Mouse (Mus musculus): ENCODE measurements around the gene Rnase12. TPM values are rescaled to one million over a fixed set of nuclear protein-coding genes. Genes with fewer than 3 reads are reported as not detected.

Gene Rnase12
- polyA plus RNA-seq, 1 experiment from 2014 or later = 0.99 TPM

DNA sequence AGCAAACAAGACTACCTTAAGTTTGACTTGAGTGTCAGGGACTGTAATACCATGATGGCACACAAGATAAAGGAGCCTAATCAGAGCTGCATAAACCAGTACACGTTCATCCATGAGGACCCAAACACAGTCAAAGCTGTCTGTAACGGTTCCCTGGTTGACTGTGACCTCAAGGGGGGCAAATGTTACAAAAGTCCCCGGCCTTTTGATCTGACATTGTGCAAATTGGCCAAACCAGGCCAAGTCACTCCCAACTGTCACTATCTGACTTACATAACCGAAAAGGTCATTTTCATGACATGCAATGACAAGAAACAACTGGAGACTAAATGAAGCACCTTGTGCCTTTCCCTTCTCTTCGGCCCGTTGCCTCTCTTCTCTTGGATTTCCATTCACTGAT lies 47.9 kb downstream of the Rnase12 start:
- H3K9me3 ChIP-seq = no peaks in the 10 kb centered on the region
- no peak overlapping the region for H3K4me3 ChIP-seq
- no peaks in the 10 kb centered on the region for H3K27me3 ChIP-seq (replicated peaks)
- no peaks in the 10 kb centered on the region for H3K36me3 ChIP-seq
- ATAC-seq (ENCODE audit: extremely low read depth, insufficient number of reproducible peaks, low FRiP score, low TSS enrichment) = no peak
- WGBS = 77% methylated on average over 6 of the region's 6 CpGs
- H3K9ac ChIP-seq = no peak overlapping the region
- H3K4me2 ChIP-seq = no peak overlapping the region
- H3K27ac ChIP-seq (replicated peaks) = peak overlapping the region; percentile 96
- H3K4me1 ChIP-seq = peaks cover 31% of the 10 kb centered on the region

DNA sequence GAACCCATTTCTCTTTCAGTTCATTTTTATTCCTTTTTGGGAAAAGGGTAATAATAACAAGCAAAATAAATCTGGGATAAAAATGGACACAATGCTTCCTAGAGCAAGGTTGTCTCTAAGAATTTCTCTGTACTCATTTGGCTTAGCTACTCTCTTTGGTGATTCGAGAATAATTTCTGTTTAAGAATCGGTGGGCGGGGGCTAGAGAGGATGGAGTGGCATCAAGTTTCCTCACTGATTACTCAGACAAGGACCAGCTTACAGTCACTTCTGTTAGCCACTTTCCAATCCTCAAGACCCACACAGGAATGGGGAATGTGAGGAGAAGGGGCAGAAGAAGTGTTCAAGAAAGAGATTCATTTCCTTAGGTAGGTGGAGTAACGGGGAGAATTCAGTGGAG lies 48.7 kb downstream of the Rnase12 start:
- Histone ChIP-seq H3K27me3 (replicated peaks) (no peaks in the 10 kb centered on the region), H3K9me3 (no peaks in the 10 kb centered on the region), H3K4me2 (peak overlapping the region; percentile 38; the same call in 1 of the 2 replicates), H3K27ac (replicated peaks) (peak overlapping the region; percentile 96), H3K9ac (no peak overlapping the region), H3K36me3 (no peaks in the 10 kb centered on the region), H3K4me3 (no peak overlapping the region), H3K4me1 (peaks cover 31% of the 10 kb centered on the region)
- WGBS = 74% methylated on average over 4 of the region's 4 CpGs
- no peak for ATAC-seq (ENCODE audit: extremely low read depth, insufficient number of reproducible peaks, low FRiP score, low TSS enrichment)

DNA sequence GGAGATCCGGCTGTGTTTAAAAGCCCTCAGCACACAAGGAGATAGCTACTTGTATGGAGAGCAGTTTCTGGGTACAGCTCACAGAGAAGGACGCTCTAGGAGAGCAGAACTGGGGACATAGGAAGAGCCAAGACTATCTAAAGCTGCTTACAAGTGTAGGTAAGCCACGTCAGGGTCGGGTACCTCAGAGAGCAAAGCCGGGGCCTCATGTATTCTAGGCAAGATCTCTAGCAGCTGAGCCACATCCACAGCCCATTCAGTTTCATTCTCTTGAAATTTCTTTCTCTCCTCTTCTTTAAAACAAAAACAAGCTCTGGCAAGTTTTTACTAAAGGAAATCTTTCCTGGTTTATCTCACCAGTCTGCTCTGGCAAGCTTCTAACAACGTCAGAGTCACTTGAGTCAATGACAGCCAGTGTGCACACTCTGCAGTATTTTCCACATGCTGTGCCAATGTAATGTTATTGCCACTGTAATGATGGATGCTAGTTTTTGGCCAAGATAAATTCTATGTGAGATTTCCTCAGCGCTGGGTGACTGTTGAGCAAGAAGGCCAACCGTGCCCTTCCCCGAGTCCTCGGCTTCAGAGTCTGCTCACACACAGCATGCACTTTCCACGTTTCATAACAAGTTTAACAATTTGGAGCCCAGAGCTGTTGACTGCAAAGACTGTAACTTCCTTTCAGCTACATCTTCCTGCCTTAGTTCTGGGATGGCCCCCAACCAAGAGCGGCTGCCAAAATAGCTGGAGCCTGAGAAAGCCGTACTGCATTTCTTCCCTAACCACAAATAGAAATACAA lies 49.3 kb downstream of the Rnase12 start:
- peaks cover 31% of the 10 kb centered on the region for H3K4me1 ChIP-seq
- H3K9me3 ChIP-seq = no peaks in the 10 kb centered on the region
- H3K4me2 ChIP-seq = peak overlapping the region; percentile 38; the same call in 1 of the 2 replicates
- peak overlapping the region; percentile 96 for H3K27ac ChIP-seq (replicated peaks)
- H3K9ac ChIP-seq = peak overlapping the region; percentile 57; the same call in 1 of the 2 replicates
- 38% methylated on average over 13 of the region's 13 CpGs for WGBS
- H3K4me3 ChIP-seq = no peak overlapping the region
- peak; percentile 78 for ATAC-seq (ENCODE audit: extremely low read depth, insufficient number of reproducible peaks, low FRiP score, low TSS enrichment)
- H3K36me3 ChIP-seq = no peaks in the 10 kb centered on the region
- no peaks in the 10 kb centered on the region for H3K27me3 ChIP-seq (replicated peaks)

DNA sequence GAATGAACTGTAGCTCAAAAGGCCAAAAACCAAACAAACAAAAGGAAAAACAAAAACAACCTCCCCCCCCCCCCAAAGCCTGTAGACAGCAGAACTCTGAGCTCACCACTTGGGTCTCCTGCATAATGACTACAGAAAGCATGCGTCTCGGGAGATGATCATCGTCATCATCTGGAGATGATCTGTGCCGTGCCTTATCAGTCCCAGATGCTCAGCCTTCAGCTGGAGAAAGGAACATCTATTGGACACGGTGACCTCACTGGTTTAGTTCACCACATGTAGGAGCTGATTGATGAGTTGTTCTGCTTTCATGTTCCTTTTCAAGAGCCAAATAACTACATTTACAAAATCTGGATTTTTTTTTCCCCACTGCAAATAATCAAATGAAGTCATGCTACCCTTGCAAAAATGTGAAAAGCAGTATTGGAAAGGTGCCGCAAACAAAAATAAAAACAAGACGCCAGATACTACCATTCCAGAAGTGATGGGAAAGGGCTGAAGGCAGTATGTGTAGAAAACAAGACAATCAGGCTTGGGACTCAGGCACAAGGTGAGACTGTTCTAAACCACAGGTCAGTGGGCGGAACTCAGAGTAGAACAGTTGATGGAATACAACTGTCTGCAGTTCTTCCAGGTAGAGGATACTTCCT lies 50.2 kb downstream of the Rnase12 start, which contains the start of gene Rnase10:
Rnase10 (plus strand) TSS at position 600 of the 650 bp plus-strand sequence.
- Histone ChIP-seq H3K36me3 (no peaks in the 10 kb centered on the region), H3K9me3 (no peaks in the 10 kb centered on the region), H3K4me1 (peaks cover 31% of the 10 kb centered on the region), H3K27me3 (replicated peaks) (no peaks in the 10 kb centered on the region), H3K4me2 (peak within 1 kb of the TSS; percentile 38; the same call in 1 of the 2 replicates), H3K27ac (replicated peaks) (peak within 1 kb of the TSS; percentile 96), H3K4me3 (no peak within 1 kb of the TSS), H3K9ac (peak within 1 kb of the TSS; percentile 57; the same call in 1 of the 2 replicates)
- 70% methylated on average over 8 of the region's 8 CpGs for WGBS
- no peak for ATAC-seq (ENCODE audit: extremely low read depth, insufficient number of reproducible peaks, low FRiP score, low TSS enrichment)

Other genes with a start within 250 kb of the Rnase12 start
- not detected in 2 replicates for gene Ccnb1ip1, start 249.9 kb downstream of the Rnase12 start, polyA plus RNA-seq (2015; fragmentation: Nextera tagmentation; extraction: Ambion mirVana)
- gene Parp2, start 249.8 kb downstream of the Rnase12 start, polyA plus RNA-seq (2015; fragmentation: Nextera tagmentation; extraction: Ambion mirVana) = 35.1 and 41.6 TPM in 2 replicates
- gene Tep1, start 187.1 kb downstream of the Rnase12 start, polyA plus RNA-seq (2015; fragmentation: Nextera tagmentation; extraction: Ambion mirVana) = 4.5 and 5.1 TPM in 2 replicates
- 0.10 and 0.45 TPM in 2 replicates for gene Klhl33, start 160.2 kb downstream of the Rnase12 start, polyA plus RNA-seq (2015; fragmentation: Nextera tagmentation; extraction: Ambion mirVana)
- gene Osgep, start 132.8 kb downstream of the Rnase12 start, polyA plus RNA-seq (2015; fragmentation: Nextera tagmentation; extraction: Ambion mirVana) = 112 and 131 TPM in 2 replicates
- gene Apex1, start 132.7 kb downstream of the Rnase12 start, polyA plus RNA-seq (2015; fragmentation: Nextera tagmentation; extraction: Ambion mirVana) = 148 TPM in 2 replicates
- gene Pip4p1, start 126.8 kb downstream of the Rnase12 start, polyA plus RNA-seq (2015; fragmentation: Nextera tagmentation; extraction: Ambion mirVana) = 34.9 and 38.2 TPM in 2 replicates
- gene Pnp, start 126.6 kb downstream of the Rnase12 start, polyA plus RNA-seq (2015; fragmentation: Nextera tagmentation; extraction: Ambion mirVana) = 36.5 and 41.3 TPM in 2 replicates
- not detected in 2 replicates for gene Gm49342, start 113.1 kb downstream of the Rnase12 start, polyA plus RNA-seq (2015; fragmentation: Nextera tagmentation; extraction: Ambion mirVana)
- gene Pnp2, start 101.7 kb downstream of the Rnase12 start, polyA plus RNA-seq (2015; fragmentation: Nextera tagmentation; extraction: Ambion mirVana) = 0.74 TPM in 1 of 2 replicates, not detected in the other
- gene Rnase10, start 49.9 kb downstream of the Rnase12 start, polyA plus RNA-seq (2015; fragmentation: Nextera tagmentation; extraction: Ambion mirVana) = 0.34 and 0.40 TPM in 2 replicates
- gene Rnase9, start 15.8 kb downstream of the Rnase12 start, polyA plus RNA-seq (2015; fragmentation: Nextera tagmentation; extraction: Ambion mirVana) = not detected in 2 replicates
- not detected in 2 replicates for gene Rnase11, start 7.5 kb downstream of the Rnase12 start, polyA plus RNA-seq (2015; fragmentation: Nextera tagmentation; extraction: Ambion mirVana)
- not detected in 2 replicates for gene Olfr750, start 16.8 kb upstream of the Rnase12 start, polyA plus RNA-seq (2015; fragmentation: Nextera tagmentation; extraction: Ambion mirVana)
- gene Rnase4, start 33.4 kb upstream of the Rnase12 start, polyA plus RNA-seq (2015; fragmentation: Nextera tagmentation; extraction: Ambion mirVana) = 20.5 and 21.4 TPM in 2 replicates
- 3.6 and 3.9 TPM in 2 replicates for gene Ang, start 33.5 kb upstream of the Rnase12 start, polyA plus RNA-seq (2015; fragmentation: Nextera tagmentation; extraction: Ambion mirVana)
- gene Eddm3b, start 56.8 kb upstream of the Rnase12 start, polyA plus RNA-seq (2015; fragmentation: Nextera tagmentation; extraction: Ambion mirVana) = not detected in 2 replicates
- gene Rnase6, start 66.2 kb upstream of the Rnase12 start, polyA plus RNA-seq (2015; fragmentation: Nextera tagmentation; extraction: Ambion mirVana) = 0.32 and 0.70 TPM in 2 replicates
- 0.39 and 0.49 TPM in 2 replicates for gene Rnase1, start 89.1 kb upstream of the Rnase12 start, polyA plus RNA-seq (2015; fragmentation: Nextera tagmentation; extraction: Ambion mirVana)
- not detected in 2 replicates for gene Rnase2b, start 104.6 kb upstream of the Rnase12 start, polyA plus RNA-seq (2015; fragmentation: Nextera tagmentation; extraction: Ambion mirVana)
- not detected in 2 replicates for gene Ang2, start 141.5 kb upstream of the Rnase12 start, polyA plus RNA-seq (2015; fragmentation: Nextera tagmentation; extraction: Ambion mirVana)
- gene Ear14, start 145.7 kb upstream of the Rnase12 start, polyA plus RNA-seq (2015; fragmentation: Nextera tagmentation; extraction: Ambion mirVana) = not detected in 2 replicates
- gene Rnase2a, start 198.5 kb upstream of the Rnase12 start, polyA plus RNA-seq (2015; fragmentation: Nextera tagmentation; extraction: Ambion mirVana) = not detected in 2 replicates

Measured in heart, embryonic 13.5 days (tissue).